Mouse (Mus musculus) hindbrain, embryonic 11.5 days (tissue): ENCODE measurements around the gene Srcin1. TPM values are rescaled to one million over a fixed set of nuclear protein-coding genes. Genes with fewer than 3 reads are reported as not detected.

Experiments
- ATAC-seq: fragments of 200-750 bp; cut with Nextera tagmentation; 2 replicates; pipeline ENCODE4 v1.8.0; 2017; ENCODE audit warnings: mild to moderate bottlenecking, moderate TSS enrichment, moderate library complexity; ENCODE audit not compliant: low FRiP score
- DNase-seq: peaks from one replicate; pipeline ENCODE4 v3.0.0-alpha.2; 2015; ENCODE audit warnings: low spot score
- H3K27ac ChIP-seq: fragments of 300-500 bp; sonication (generic); 2 replicates; pipeline ENCODE4 v1.5.1; 2014; ENCODE audit warnings: mild to moderate bottlenecking, low read depth, low read length
- H3K27me3 ChIP-seq: fragments of 300-500 bp; sonication (generic); 2 replicates; pipeline ENCODE4 v1.6.1; 2014; ENCODE audit warnings: mild to moderate bottlenecking, low read length, moderate library complexity, mixed read lengths; ENCODE audit not compliant: control insufficient read depth, insufficient read depth
- H3K36me3 ChIP-seq: fragments of 300-500 bp; sonication (generic); 2 replicates; pipeline ENCODE4 v1.6.1; 2014; ENCODE audit warnings: mild to moderate bottlenecking, low read length, moderate library complexity, mixed read lengths; ENCODE audit not compliant: control insufficient read depth, insufficient read depth
- H3K4me1 ChIP-seq: fragments of 300-500 bp; sonication (generic); replicated peaks from 2 replicates; pipeline ENCODE4 v1.6.1; 2014; ENCODE audit warnings: low read length, mixed read lengths; ENCODE audit not compliant: control insufficient read depth, insufficient read depth
- H3K4me2 ChIP-seq: fragments of 300-500 bp; sonication (generic); replicated peaks from 2 replicates; pipeline ENCODE4 v1.6.1; 2014; ENCODE audit warnings: mild to moderate bottlenecking, low read depth, low read length
- H3K4me3 ChIP-seq: fragments of 300-500 bp; sonication (generic); 2 replicates; pipeline ENCODE4 v1.5.1; 2014; ENCODE audit warnings: low read depth, low read length
- H3K9ac ChIP-seq: fragments of 300-500 bp; sonication (generic); 2 replicates; pipeline ENCODE4 v1.6.1; 2014; ENCODE audit warnings: low read depth, low read length
- H3K9me3 ChIP-seq: fragments of 300-500 bp; sonication (generic); 2 replicates; pipeline ENCODE4 v1.6.1; 2016; ENCODE audit warnings: low read length; ENCODE audit not compliant: control insufficient read depth
- WGBS: fragments of 180-500 bp; shearing (Covaris S2); extraction: QIAGEN DNeasy Blood & Tissue Kit; methylation state at CpG from one replicate; pipeline ENCODE4 v1.1.7; 2014; 5-methylcytosine and 5-hydroxymethylcytosine counted together
- polyA plus RNA-seq: library from polyadenylated mRNA; unstranded; fragments of >200 nt; fragmentation: Nextera tagmentation; extraction: Ambion mirVana; gene quantifications from 2 replicates; pipeline ENCODE4 v1.2.1, GENCODE M21; 2014

Srcin1 gene
- polyA plus RNA-seq, 1 experiment from 2014 or later: 2.2 TPM

- peak overlapping the region; percentile 54; the same call in 1 of the 2 replicates for H3K27ac ChIP-seq
Measured at GRCm38 (mm10) chr11:97556569-97557408, 19.2 kb downstream of the Srcin1 start.

DNA sequence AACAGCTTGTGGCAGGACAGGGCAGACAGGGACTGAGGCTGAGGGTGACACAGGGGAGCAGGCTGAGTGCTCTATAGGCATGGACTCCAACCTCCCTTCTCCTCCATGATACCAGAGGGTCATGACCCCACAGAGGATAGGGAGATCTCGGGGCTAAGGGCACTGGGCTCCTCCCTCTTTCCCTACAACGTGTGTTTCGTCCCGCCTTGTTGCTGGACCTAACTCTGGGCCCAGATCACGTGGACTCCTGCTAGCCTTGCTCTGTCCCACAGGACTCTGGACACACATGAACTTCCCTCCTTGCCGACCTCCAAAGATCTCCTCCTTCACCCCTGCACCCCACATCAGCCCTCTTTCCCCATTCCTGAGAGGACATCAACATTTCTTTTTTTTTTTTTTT is 20.8 kb downstream of the Srcin1 start:
- no peaks in the 10 kb centered on the region for H3K9me3 ChIP-seq
- no peak overlapping the region for H3K4me2 ChIP-seq
- H3K4me1 ChIP-seq: peaks cover 26% of the 10 kb centered on the region
- H3K4me3 ChIP-seq: no peak overlapping the region
- no peaks in the 10 kb centered on the region for H3K36me3 ChIP-seq
- DNase-seq: no peak
- no peak overlapping the region for H3K27ac ChIP-seq
- ATAC-seq: no peak
- peaks cover 13% of the 10 kb centered on the region for H3K27me3 ChIP-seq
- WGBS: 25% methylated on average over 6 of the region's 6 CpGs
- no peak overlapping the region for H3K9ac ChIP-seq

More at GRCm38 (mm10) chr11:97556569-97557408, 19.2 kb downstream of the Srcin1 start:
- ATAC-seq (no peak), DNase-seq (peak; percentile 79)
- H3K9me3 ChIP-seq: no peaks in the 10 kb centered on the region
- WGBS: 11% methylated on average over 7 of the region's 7 CpGs
- no peak overlapping the region for H3K4me3 ChIP-seq
- H3K36me3 ChIP-seq: no peaks in the 10 kb centered on the region
- H3K4me2 ChIP-seq: no peak overlapping the region
- H3K4me1 ChIP-seq: peaks cover 26% of the 10 kb centered on the region
- no peak overlapping the region for H3K9ac ChIP-seq
- H3K27me3 ChIP-seq: peaks cover 4% of the 10 kb centered on the region; the same call in 1 of the 2 replicates

GRCm38 (mm10) chr11:97552151-97552550 is 23.8 kb downstream of the Srcin1 start:
- H3K27ac ChIP-seq: no peak overlapping the region
- no peak overlapping the region for H3K4me2 ChIP-seq
- H3K27me3 ChIP-seq: peaks cover 35% of the 10 kb centered on the region
- no peaks in the 10 kb centered on the region for H3K36me3 ChIP-seq
- no peak overlapping the region for H3K4me3 ChIP-seq
- no peak overlapping the region for H3K9ac ChIP-seq
- 6% methylated on average over 8 of the region's 8 CpGs for WGBS
- DNase-seq (no peak), ATAC-seq (no peak)
- no peaks in the 10 kb centered on the region for H3K9me3 ChIP-seq
- H3K4me1 ChIP-seq: peaks cover 15% of the 10 kb centered on the region

DNA sequence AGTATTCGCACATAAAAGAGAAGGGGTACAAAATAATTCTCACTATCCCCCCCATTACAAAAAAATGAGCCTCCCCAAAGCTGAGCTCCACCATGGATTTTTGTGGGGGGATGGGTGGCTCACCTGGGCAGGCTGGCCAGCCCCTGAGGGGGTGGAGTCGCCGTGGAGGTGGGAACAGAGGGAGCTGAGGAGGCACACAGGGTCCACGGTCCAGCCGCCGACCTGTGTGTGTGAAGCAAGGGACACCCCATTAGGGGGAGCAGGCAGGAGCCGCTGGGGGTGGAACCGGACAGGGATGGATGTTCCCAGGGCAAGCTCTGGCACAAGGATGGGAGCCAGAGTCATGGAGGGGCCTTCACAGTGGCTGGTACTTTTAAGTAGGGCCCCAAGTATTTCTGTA is 27.2 kb downstream of the Srcin1 start:
- H3K27ac ChIP-seq: no peak overlapping the region

DNA sequence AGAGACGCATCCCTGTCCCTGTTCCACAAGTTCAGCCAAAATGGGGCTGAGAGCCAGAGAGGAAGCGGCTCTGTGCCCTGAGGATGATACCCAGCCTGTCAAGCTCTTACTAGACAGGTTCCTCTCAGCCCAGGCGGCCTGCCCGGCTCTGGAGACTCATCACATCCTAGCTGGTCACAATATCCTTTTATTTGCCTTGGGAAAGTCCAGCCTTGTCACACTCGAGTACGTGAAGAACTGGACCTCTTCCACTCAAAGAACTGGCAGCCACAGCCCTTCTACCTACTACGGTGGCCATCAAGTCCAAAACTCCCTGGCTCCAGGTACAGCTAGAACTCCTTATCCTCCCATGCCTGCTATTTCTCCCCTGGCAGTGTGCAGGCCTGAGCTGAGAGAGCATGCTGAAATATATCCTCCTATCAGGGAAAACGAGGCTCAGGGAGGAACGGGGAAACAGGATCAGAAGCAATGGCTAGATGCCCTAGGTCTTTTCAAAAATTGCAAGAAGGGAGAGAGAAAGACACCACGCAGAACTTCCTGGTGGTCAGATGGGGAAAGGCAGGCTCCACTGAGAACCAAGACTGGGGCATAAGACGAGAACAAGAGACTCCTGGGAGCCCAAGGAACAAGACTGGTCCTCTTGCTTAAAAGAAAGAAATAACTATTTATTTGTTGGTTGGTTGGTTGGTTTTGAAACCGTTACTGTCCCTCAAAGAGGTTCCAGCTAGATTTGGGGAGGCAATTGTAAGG is 27.9 kb downstream of the Srcin1 start:
- no peak for ATAC-seq
- Histone ChIP-seq H3K4me3 (no peak overlapping the region), H3K27ac (no peak overlapping the region), H3K4me1 (peaks cover 16% of the 10 kb centered on the region), H3K9ac (no peak overlapping the region), H3K9me3 (no peaks in the 10 kb centered on the region), H3K27me3 (peaks cover 50% of the 10 kb centered on the region), H3K36me3 (no peaks in the 10 kb centered on the region), H3K4me2 (no peak overlapping the region)
- 68% methylated on average over 12 of the region's 12 CpGs for WGBS
- DNase-seq: no peak

More for the DNA sequence above, 27.2 kb downstream of the Srcin1 start:
- H3K9me3 ChIP-seq: no peaks in the 10 kb centered on the region
- H3K4me1 ChIP-seq: peaks cover 16% of the 10 kb centered on the region
- DNase-seq (no peak), ATAC-seq (no peak)
- H3K27me3 ChIP-seq: peaks cover 48% of the 10 kb centered on the region
- WGBS: 44% methylated on average over 8 of the region's 8 CpGs
- H3K36me3 ChIP-seq: no peaks in the 10 kb centered on the region
- H3K9ac ChIP-seq: no peak overlapping the region
- H3K4me2 ChIP-seq: no peak overlapping the region
- no peak overlapping the region for H3K4me3 ChIP-seq

- ATAC-seq (peak; percentile 10; the same call in 1 of the 2 replicates), DNase-seq (peak; percentile 76)
- H3K4me1 ChIP-seq: peaks cover 11% of the 10 kb centered on the region
- H3K9ac ChIP-seq: peak overlapping the region; percentile 59
- H3K27ac ChIP-seq: no peak overlapping the region
- no peaks in the 10 kb centered on the region for H3K36me3 ChIP-seq
- H3K4me2 ChIP-seq: peak overlapping the region; percentile 99
- H3K9me3 ChIP-seq: no peaks in the 10 kb centered on the region
- under 1% methylated on average over 38 of the region's 73 CpGs for WGBS
- peaks cover 47% of the 10 kb centered on the region for H3K27me3 ChIP-seq
- peak overlapping the region; percentile 47 for H3K4me3 ChIP-seq
Measured at GRCm38 (mm10) chr11:97546804-97547411, 29.1 kb downstream of the Srcin1 start.

DNA sequence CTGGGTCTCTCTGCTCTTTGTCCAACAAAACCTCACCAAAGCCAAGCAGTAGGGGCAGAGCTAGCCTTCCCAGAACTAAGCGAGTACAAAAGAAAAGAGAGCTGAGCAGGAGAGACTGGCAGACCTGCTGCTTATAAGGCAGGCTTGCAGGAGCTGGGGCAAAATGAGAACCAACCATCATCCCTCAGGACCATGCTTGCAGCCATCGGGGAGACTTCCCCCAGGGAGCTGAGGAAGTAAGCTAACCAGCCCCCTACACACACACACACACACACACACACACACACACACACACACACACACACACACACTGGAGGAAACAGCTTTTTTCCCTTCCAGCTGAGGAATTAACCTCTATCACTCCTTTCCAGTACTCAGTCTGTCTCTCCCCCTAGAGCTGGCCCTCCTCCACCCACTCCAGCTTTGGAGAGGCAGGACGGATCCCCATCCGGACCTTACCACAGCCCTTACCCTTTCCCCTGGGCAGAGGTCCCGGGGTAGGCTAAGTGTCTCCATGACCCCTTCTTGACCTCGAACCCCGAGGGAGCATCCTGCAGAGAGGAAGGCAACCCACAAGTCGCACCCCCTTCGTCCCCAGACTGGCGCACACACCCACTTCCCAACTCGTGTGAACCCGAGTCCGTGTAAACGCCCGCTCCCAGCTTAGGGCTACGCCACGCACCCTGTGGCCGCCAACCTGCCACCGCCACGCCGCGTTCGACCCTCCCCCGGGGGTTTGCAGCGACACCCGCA is 30.0 kb downstream of the Srcin1 start:
- Histone ChIP-seq H3K36me3 (no peaks in the 10 kb centered on the region), H3K27ac (no peak overlapping the region), H3K4me3 (peak overlapping the region; percentile 47), H3K27me3 (peaks cover 44% of the 10 kb centered on the region), H3K9ac (peak overlapping the region; percentile 59; the same call in 1 of the 2 replicates), H3K4me2 (peak overlapping the region; percentile 99), H3K4me1 (peaks cover 8% of the 10 kb centered on the region), H3K9me3 (no peaks in the 10 kb centered on the region)
- DNase-seq: peak; percentile 33
- WGBS: 2% methylated on average over 26 of the region's 26 CpGs
- no peak for ATAC-seq

- Histone ChIP-seq H3K4me2 (no peak overlapping the region), H3K36me3 (no peaks in the 10 kb centered on the region), H3K27ac (no peak overlapping the region), H3K9me3 (no peaks in the 10 kb centered on the region), H3K9ac (no peak overlapping the region), H3K27me3 (peaks cover 31% of the 10 kb centered on the region), H3K4me3 (no peak overlapping the region), H3K4me1 (peaks cover 13% of the 10 kb centered on the region)
- 86% methylated on average over 9 of the region's 9 CpGs for WGBS
- ATAC-seq (no peak), DNase-seq (no peak)
Measured at GRCm38 (mm10) chr11:97543883-97544282, 32.1 kb downstream of the Srcin1 start.
